Mouse (Mus musculus): ENCODE results near the gene Higd2a.

DNA sequence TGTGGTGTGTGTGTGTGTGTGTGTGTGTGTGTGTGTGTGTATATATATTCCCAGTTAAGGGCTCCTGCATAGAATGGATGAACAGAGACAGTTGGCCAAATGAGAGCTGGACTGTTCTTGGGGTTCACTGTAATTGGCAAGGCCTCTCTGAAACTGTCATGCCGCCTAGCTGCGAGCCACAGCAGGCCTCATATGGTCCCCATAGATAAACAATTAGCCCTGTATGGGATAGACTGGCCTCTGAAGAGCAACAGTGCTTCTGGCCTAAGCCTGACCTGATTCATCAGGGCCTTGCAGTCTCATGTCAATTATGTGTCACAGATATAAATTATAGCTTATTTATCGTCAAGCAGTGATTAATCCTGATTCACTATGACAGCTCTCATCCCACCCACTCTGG lies 18.0 kb downstream of the Higd2a start:
- TF ChIP-seq ZNF384 (IDR thresholded peaks at IDR 0.05; ENCODE audit: low read depth, low read length) (no peak), MAFK (IDR thresholded peaks at IDR 0.05; ENCODE audit: insufficient read depth, low read depth, low read length) (no peak)
